In genomic region chr4:81314618-81315017, GRCm38 (mm10) we compare ENCODE assay signal across 25 mouse cellular contexts.
DNase-seq lines count a peak whose midpoint lies in the region; ATAC-seq and TF ChIP-seq lines count a peak whose summit lies in the region.
"Had no signal": no experiment of that assay in that cellular context is flagged by ENCODE, and none has a peak within 500 bp of the region (broad histone marks: within the 10 kb centered on the region; RNA-seq: fewer than 3 reads in every experiment).

No protein-coding gene starts in this region.

- H3K4me2 ChIP-seq in forebrain, embryonic 13.5 days = no peak overlapping the region
- no peak overlapping the region for H3K4me2 ChIP-seq in forebrain, embryonic 14.5 days (ENCODE audit: low read length)
- no peak overlapping the region for H3K4me2 ChIP-seq in heart, embryonic 12.5 days
- H3K4me2 ChIP-seq: embryonic facial prominence, embryonic 15.5 days; hindbrain, embryonic 14.5 days; limb, embryonic 12.5 days; liver, embryonic 13.5 days had no signal

- TF ChIP-seq CTCF in brain, embryonic 14.5 days (IDR thresholded peaks at IDR 0.05; ENCODE audit: borderline replicate concordance, extremely low read depth, insufficient read depth, insufficient read length) = no peak

- TF ChIP-seq POLR2A in brain, embryonic 14.5 days (IDR thresholded peaks at IDR 0.05; ENCODE audit: borderline replicate concordance, extremely low read depth, insufficient read depth, insufficient read length, poor library complexity, severe bottlenecking) = no peak

- H3K36me3 ChIP-seq in forebrain, embryonic 13.5 days (ENCODE audit: poor library complexity, severe bottlenecking) = peaks cover 14% of the 10 kb centered on the region
- 0 out of 2 replicates have a peak, but pooled peaks cover 5% of the 10 kb centered on the region for H3K36me3 ChIP-seq in forebrain, embryonic 14.5 days (ENCODE audit: control insufficient read depth, insufficient read depth, low read length)
- peaks cover 18% of the 10 kb centered on the region for H3K36me3 ChIP-seq in heart, embryonic 12.5 days
- H3K36me3 ChIP-seq: liver, embryonic 13.5 days had no signal

- no peak overlapping the region for H3K4me3 ChIP-seq in forebrain, embryonic 13.5 days
- H3K4me3 ChIP-seq in forebrain, embryonic 14.5 days (ENCODE audit: low read depth, low read length) = no peak overlapping the region
- H3K4me3 ChIP-seq in heart, embryonic 12.5 days = no peak overlapping the region
- H3K4me3 ChIP-seq: embryonic facial prominence, embryonic 10.5 days; embryonic facial prominence, embryonic 15.5 days; limb, embryonic 12.5 days; liver, embryonic 13.5 days had no signal

- WGBS in forebrain, embryonic 13.5 days = 78% methylated on average over 5 of the region's 5 CpGs
- 69% methylated on average over 5 of the region's 5 CpGs for WGBS in forebrain, embryonic 14.5 days
- 74% methylated on average over 5 of the region's 5 CpGs for WGBS in heart, embryonic 12.5 days

- no peak overlapping the region for H3K9ac ChIP-seq in forebrain, embryonic 13.5 days
- no peak overlapping the region for H3K9ac ChIP-seq in forebrain, embryonic 14.5 days (ENCODE audit: low read length)
- H3K9ac ChIP-seq in heart, embryonic 12.5 days = no peak overlapping the region
- H3K9ac ChIP-seq: embryonic facial prominence, embryonic 15.5 days; hindbrain, embryonic 14.5 days; limb, embryonic 12.5 days; liver, embryonic 13.5 days had no signal

- 0 out of 2 replicates have a peak, but pooled peaks have one; percentile 70 for ATAC-seq in forebrain, embryonic 13.5 days
- ATAC-seq in forebrain, embryonic 14.5 days = no peak
- ATAC-seq in heart, embryonic 12.5 days (ENCODE audit: insufficient number of reproducible peaks, low FRiP score) = peak; percentile 55; the same call in 1 of the 2 replicates
- ATAC-seq: activated CD4-positive, CD25-positive, alpha-beta regulatory T cell, adult 4 months; intestine, postnatal 0 days; lung, postnatal 0 days had no signal

- H3K27ac ChIP-seq in forebrain, embryonic 13.5 days = no peak overlapping the region
- no peak overlapping the region for H3K27ac ChIP-seq in forebrain, embryonic 14.5 days (ENCODE audit: low read depth, low read length)
- H3K27ac ChIP-seq in heart, embryonic 12.5 days (ENCODE audit: poor library complexity, severe bottlenecking) = peak overlapping the region; percentile 34; the same call in 1 of the 2 replicates
- H3K27ac ChIP-seq: embryonic facial prominence, embryonic 10.5 days; embryonic facial prominence, embryonic 15.5 days; hindbrain, embryonic 14.5 days; liver, embryonic 13.5 days had no signal

- H3K27me3 ChIP-seq in forebrain, embryonic 13.5 days = no peaks in the 10 kb centered on the region
- H3K27me3 ChIP-seq in forebrain, embryonic 14.5 days (replicated peaks; ENCODE audit: control insufficient read depth, insufficient read depth, low read length) = no peaks in the 10 kb centered on the region
- H3K27me3 ChIP-seq in heart, embryonic 12.5 days (replicated peaks) = no peaks in the 10 kb centered on the region
- H3K27me3 ChIP-seq: CH12.LX; embryonic facial prominence, embryonic 15.5 days; limb, embryonic 12.5 days; liver, embryonic 13.5 days had no signal

- peaks cover 13% of the 10 kb centered on the region; the same call in 1 of the 2 replicates for H3K4me1 ChIP-seq in forebrain, embryonic 13.5 days
- H3K4me1 ChIP-seq in forebrain, embryonic 14.5 days (ENCODE audit: control insufficient read depth, insufficient read depth, low read length) = no peaks in the 10 kb centered on the region; the same call in 1 of the 2 replicates
- H3K4me1 ChIP-seq in heart, embryonic 12.5 days (replicated peaks) = 0 out of 2 replicates have a peak, but pooled peaks cover 9% of the 10 kb centered on the region
- H3K4me1 ChIP-seq: liver, embryonic 13.5 days had no signal

- no peaks in the 10 kb centered on the region for H3K9me3 ChIP-seq in forebrain, embryonic 13.5 days (replicated peaks)
- no peaks in the 10 kb centered on the region for H3K9me3 ChIP-seq in forebrain, embryonic 14.5 days (replicated peaks; ENCODE audit: control insufficient read depth, low read length)
- H3K9me3 ChIP-seq in heart, embryonic 12.5 days (replicated peaks) = no peaks in the 10 kb centered on the region
- H3K9me3 ChIP-seq: embryonic facial prominence, embryonic 10.5 days; embryonic facial prominence, embryonic 15.5 days; limb, embryonic 12.5 days; liver, embryonic 13.5 days had no signal

- DNase-seq in forebrain, embryonic 14.5 days (ENCODE audit: low spot score) = no peak
- DNase-seq in heart, adult 11 months = no peak
- DNase-seq in kidney, postnatal 10 days = peak; percentile 20
- DNase-seq in kidney, adult 9 months = no peak
- peak; percentile 42 for DNase-seq in brain, embryonic 14.5 days (ENCODE audit: low read depth)
- DNase-seq in left cerebral cortex, adult 9 months (ENCODE audit: low spot score in 2 of 2) = no peak
- DNase-seq: adrenal gland, adult 8-10 months; cerebellum, adult 8-10 months; cerebellum, postnatal 25 days; layer of hippocampus, postnatal 36 days; liver, embryonic 13.5 days; lung, adult 18-20 months; midbrain, embryonic 14.5 days; thymus, adult 2 months; thymus, postnatal 36 days had no signal

Comparison
In these comparisons a context has a peak if more than half of its experiments do, and no peak if none do; other contexts are left out.
1. DNase-seq: peak in kidney, postnatal 10 days (single experiment) and brain, embryonic 14.5 days (single experiment); none in forebrain, embryonic 14.5 days (single experiment), heart, adult 11 months (single experiment), kidney, adult 9 months (single experiment) and left cerebral cortex, adult 9 months (0 of 2).